Mouse (Mus musculus) kidney, adult 18-20 months (tissue): ENCODE measurements around the gene Adamtsl3.

Source experiments
- DNase-seq: peaks from one replicate; pipeline ENCODE4 v3.0.0; 2021

Gene Adamtsl3

DNA sequence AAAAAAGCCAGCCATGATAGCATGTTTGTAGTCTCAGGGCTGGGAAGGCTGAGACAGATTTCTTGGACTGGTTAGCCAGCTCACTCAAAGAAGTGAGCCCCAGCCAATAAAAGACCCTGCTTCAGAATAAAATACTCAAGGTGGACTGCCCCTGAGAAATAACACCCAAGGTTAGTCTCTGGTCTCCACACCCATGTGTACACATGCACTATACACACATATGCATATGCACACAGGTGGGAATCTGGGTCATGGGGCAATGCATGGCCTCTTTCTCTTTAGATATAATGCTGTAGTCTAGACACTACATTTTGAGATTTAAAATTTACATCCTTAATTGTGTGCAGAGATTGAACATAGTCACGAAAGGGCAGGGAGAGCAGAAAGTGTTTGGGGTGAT is 88.8 kb downstream of the Adamtsl3 start:
- DNase-seq: no peak

DNA sequence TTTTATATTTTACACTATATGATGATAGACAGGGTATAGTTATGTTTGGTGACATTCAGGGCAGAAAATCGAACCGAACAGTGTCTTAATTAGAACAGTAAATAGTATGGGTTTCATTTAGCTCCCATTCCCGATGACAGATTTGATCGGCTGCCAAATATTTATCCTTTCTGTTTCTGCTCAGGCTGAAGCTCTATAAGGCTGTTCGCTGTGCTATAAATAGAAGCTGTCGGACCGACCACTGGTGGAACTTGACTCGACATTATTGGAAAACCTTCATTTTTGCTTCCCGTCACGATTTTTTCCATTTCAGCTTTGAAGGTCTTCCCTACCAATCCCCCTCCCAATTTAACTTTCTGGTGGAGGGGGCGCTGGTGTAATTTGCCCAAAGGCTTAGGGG is 89.9 kb downstream of the Adamtsl3 start:
- DNase-seq: no peak

DNA sequence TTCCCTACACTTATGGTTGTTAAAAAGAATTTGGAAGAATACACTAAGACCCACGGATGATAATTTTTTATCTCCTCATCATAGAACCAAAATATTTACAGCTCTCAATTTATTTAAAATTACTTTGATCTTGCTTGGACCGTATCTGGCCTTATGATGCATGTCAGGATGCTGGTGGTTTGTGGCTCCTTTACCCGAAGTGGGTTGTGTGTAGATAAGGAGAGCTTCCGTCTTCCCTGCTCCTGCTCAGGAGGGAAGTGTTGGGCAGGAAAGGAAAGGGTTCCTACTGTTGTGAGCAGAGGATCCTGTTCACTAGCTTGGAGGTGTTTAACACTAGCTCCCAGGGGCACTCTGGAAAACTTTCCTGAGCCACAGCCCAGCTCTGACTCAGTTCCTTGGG is 94.0 kb downstream of the Adamtsl3 start:
- no peak for DNase-seq

DNA sequence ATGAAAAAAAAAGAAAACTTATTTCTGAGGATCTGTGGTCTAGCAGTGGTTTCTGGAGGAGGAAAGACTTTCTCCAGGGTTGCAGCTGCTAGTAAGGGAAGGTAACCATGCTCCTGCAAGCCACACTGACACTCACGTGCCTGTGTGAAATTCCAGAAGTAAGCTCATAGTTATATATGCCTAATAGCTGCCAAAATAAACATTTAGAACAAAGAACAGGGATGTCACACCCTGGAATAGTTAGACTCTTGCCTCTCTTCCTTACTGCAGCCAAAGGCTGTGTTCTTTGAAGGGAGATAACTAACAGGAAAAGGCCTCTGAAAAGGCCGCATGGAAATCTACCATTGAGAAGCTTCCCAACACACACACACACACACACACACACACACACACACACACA is 96.1 kb downstream of the Adamtsl3 start:
- no peak for DNase-seq

GRCm38 (mm10) chr7:82433226-82433625 is 97.7 kb downstream of the Adamtsl3 start:
- no peak for DNase-seq

- no peak for DNase-seq
These were observed 122.9 kb downstream of the Adamtsl3 start for GRCm38 (mm10) chr7:82458376-82458775.

- no peak for DNase-seq
These were observed 127.5 kb downstream of the Adamtsl3 start for GRCm38 (mm10) chr7:82462921-82463523.

DNA sequence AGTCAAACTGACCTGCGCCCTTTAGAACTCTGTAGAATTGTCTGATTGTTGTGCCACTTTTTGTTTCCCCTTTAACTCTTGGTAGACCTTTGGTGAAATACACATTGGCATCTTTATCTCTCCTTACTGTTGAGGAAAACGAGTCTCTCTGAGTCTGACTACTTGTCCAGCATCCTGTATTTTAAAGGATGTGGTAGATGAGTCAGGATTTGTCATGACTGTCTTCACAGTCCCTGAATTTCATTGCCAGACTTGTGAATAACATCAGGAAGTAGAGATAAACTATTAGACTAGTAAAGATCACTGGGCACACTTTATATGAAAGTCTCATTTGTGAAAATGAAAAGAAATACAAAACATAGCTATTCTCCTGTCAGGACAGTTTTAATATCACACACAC is 128.9 kb downstream of the Adamtsl3 start:
- DNase-seq: no peak

- no peak for DNase-seq
These were observed 129.9 kb downstream of the Adamtsl3 start for GRCm38 (mm10) chr7:82465437-82465836.

GRCm38 (mm10) chr7:82476441-82477221 is 141.1 kb downstream of the Adamtsl3 start:
- DNase-seq: no peak

- no peak for DNase-seq
These were observed 143.0 kb downstream of the Adamtsl3 start for GRCm38 (mm10) chr7:82478461-82478860.

DNA sequence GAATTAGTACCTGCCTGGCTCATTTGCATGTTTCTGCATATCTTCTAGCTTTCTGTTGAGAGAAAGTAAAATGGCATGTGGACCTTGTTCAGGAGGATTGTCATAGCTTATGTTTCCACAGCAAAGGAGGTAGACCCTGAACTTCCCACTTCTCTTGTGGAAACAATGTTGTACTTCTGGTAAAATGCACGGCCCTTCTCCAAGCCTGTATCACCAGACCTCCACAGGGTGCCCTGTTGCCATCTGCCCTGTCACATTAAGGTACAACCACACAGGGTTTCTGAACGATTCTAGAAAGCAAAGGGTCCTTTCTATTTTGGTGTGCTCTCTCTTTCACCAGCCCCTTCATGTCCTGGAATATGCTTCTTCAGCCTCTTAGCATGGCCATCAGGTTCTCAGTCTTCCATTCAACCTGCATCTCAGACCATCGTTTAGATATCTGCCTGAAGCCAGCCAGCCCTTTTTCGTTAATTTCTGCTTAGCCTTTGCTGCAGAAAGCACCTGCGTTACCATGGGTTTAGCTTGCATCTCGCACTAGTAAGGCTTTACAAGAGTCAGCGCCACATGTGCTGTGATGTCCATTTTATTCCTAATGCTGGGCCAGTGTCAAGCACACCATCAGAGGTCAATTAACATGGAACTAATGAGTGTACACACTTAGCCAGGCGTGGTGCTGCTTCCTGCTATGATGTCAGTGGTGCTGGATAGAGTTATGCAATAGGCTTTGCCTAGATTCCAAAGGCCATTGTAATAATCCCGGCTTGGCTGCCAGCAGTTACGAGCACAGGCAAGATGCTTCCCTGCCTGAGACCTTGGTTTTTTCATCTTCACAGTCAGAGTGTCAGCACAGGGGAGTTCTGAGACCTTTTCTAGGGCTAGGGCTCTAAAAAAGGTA is 143.6 kb downstream of the Adamtsl3 start:
- peak; percentile 10 for DNase-seq

DNA sequence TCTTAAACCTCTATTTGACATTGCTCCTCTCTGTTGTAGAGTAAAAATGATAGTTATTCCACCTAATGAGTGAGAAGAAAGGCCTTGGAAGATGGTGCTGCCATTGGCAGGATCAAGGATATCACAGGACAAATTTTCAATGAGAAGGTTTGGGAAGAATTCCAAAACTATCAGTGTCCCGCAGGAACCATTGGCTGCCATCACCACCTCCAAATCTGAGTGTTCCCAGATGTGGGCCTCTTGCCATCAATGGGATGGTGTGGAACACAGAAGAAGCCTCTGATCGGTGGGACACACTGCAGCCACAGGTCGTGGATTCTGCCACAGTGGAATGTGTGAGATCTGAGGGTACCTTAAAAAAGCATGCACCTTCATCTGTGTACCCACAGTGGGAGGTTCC is 147.9 kb downstream of the Adamtsl3 start:
- no peak for DNase-seq

DNA sequence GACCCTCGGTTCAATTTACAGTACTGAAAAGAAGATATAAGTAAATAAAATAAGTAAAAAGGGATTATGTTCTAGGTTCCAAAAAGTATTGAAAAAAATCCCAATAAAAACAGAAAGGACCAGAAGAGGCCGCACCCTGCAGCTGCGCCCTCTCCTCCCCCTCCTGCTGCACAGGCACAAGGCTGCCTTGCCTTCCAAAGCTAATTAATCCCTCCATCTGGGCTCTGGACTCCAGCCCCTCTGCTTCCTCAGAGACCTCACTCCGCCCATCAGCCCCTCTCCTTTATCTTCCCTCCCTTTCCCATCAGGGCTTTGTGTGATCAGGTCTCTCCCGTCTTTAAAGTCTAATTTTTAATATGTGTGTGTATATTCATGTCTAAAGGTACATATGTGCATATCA is 149.3 kb downstream of the Adamtsl3 start:
- DNase-seq: no peak

GRCm38 (mm10) chr7:82485344-82485954 is 150.0 kb downstream of the Adamtsl3 start:
- no peak for DNase-seq

DNA sequence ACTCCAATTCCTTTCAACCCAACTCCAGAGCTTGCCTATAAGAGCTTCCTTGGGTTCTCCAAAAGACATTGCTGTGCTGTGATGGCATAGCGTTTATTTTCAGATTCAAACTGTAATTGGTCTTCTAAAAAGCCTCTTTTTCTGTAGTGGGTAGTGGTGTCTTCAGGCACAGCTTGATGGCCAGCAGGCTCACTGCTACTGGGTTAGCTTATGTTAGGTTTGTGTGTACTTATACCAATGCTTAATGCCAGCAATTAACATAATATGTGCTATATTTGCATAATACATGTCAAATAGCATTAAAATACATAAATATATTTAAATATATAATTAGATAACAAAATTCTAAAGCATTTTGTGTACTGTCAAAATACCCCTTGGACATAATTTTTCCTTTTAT is 155.5 kb downstream of the Adamtsl3 start:
- no peak for DNase-seq

GRCm38 (mm10) chr7:82492881-82493280 is 157.4 kb downstream of the Adamtsl3 start:
- DNase-seq: no peak

DNA sequence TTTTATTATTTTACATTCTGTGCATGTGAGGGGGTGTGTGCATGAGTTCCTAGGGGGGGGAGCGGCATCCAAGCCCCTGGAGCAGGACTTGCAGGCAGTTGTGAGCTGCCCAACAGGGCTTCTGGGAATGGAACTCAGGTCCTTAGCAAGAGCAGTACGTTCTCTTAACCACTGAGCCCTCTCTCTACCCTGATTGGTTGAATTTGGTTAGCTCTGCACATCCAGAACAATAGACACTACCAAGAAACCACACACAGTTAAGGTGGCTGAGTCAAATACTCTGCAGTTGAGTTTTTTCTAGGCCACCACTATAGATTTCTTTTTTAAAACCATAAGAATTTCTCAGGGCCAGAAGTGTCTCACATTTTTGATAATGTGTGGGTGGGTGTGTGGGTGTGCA is 158.7 kb downstream of the Adamtsl3 start:
- DNase-seq: no peak

GRCm38 (mm10) chr7:82497064-82497463 is 161.6 kb downstream of the Adamtsl3 start:
- no peak for DNase-seq

DNA sequence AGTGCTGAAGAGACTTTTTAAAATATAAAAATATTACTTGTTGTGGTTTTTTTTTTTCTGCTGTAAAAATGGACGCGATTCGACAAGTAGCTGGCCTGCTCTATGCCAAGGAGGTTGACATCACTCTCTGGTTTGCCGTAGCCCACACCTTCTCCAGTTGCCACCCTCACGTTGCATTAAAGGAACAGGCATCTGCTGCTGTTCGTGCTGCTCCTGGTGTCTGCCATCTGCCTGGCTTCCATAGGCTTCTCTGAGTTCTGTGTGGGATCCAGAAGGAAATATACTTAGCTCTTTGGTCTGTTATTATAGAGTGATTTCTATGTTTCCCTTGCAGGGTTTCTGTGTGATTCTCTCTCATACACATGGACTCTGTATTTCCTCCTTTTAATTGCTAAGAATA is 165.8 kb downstream of the Adamtsl3 start:
- no peak for DNase-seq

DNA sequence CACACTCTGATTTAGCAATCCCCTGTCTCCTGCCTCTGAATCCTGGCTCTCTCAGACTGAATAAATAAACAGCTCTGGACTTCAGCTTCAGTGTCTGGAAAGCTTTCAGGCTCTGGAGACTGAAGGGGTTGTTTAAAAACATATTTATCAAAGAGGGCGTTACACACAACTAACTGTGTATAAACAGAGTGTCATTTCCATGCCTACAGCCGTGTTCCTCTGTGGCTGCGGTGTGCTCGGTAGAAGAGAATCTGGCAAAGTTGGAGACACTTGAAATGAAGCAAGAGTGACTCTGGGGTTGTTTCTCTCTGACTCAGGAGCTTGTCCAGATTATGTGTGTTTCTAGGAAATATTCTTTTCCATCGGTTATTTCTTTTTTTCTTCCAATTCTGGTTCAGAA is 167.0 kb downstream of the Adamtsl3 start:
- DNase-seq: no peak

- DNase-seq: peak; percentile 52
These were observed 168.6 kb downstream of the Adamtsl3 start for GRCm38 (mm10) chr7:82504101-82504500.

DNA sequence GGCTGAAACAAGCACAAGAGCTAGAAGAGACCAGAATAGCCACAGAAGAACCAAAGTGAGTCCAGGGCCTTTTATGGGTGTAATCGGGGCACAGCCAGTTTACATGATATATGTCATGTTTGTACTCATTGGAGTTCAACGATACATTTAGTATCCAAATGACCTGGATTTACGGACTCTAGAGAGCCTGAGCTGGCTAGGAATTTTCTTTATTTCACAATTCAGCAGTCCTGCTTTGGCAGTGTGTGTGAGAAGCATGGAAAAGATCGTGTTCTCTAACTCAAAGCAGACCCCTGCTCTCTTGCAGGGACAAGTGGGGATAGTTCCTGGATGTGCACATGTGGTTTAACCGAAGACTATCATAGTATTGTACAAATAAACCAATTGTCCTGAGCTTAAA is 195.1 kb downstream of the Adamtsl3 start:
- no peak for DNase-seq
